Mouse (Mus musculus) embryonic stem cell, embryonic (primary cell): Measurements from ENCODE around the gene Zdhhc3.

Experiments used
- CTCF ChIA-PET, 4 experiments: fragments of 300-600 bp in 2 of 4; fragments of 350-600 bp in 2 of 4; sonication (Branson Sonifier 250); formaldehyde crosslinking; loops; one replicate each; lab custom pipeline; 2022; ENCODE audit warnings: inconsistent platforms in 2 of 4; lab: Charles Lee
- POLR2A ChIA-PET, 4 experiments: fragments of 300-600 bp in 2 of 4; fragments of 350-600 bp in 2 of 4; sonication (Branson Sonifier 250); formaldehyde crosslinking; loops; one replicate each; lab custom pipeline; 2022; ENCODE audit warnings: antibody characterized with exemption in 4 of 4, inconsistent platforms in 1 of 4; lab: Charles Lee

Zdhhc3 gene

DNA sequence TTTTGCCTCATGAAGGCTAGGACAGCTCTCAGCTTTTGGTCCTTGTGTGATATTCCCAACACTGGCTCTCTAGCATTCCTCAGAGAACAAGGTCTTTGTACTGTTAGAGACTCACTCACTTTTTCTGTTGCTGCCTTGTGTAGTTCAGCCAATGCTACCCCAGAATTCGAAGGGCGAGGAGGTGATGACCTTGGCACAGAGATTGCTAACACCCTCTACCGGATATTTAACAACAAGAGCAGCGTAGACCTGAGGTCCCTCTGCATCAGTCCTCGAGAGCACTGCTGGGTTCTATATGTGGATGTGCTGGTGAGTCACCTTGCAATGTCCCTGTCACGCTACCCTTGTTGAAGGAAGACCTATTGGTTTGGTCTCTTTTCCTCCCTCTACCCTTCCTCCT is 14.7 kb upstream of the Zdhhc3 start:
- ChIA-PET POLR2A (interaction anchor here in 2 of 4 experiments (0.8 to 4.0 kb wide), 5 partner anchors 9 to 125 kb away, joined by 3 to 20 read pairs (median 3); partner anchors contain the start of genes Exosc7 (in 2 of the 2) and Zdhhc3 (in 2 of the 2)), CTCF (no interaction called here)

DNA sequence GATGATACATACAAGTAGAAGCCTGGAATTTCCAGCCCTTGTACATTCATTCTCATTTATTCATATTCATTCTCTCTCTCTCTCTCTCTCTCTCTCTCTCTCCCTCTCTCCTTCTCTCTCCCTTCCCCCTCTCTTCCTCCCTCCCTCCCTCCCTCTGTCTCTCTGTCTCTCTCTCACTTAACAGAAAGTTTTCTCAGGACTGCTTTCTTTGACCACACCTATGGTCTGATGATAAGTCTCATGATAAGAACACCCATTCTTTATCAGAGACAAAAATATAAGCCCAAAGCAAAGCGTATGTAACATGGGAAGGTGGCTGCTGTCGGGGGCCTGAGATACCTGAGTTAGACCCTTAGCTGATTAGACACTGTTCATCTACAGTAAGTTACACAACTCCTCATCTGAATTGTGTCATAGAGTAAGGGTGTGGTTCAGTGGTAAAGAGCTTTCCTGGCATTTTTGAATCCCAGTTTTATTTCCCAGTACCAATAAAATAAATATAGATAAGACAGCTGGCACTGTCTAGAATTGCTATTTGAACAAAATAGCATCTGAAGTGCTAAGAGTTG is 11.5 kb upstream of the Zdhhc3 start:
- POLR2A ChIA-PET, result interaction anchor here in 2 of 4 experiments (0.6 to 6.0 kb wide), 4 partner anchors 10 to 80 kb away, joined by 3 to 56 read pairs (median 4); partner anchors contain the start of genes Exosc7 (in 1 of the 2) and Zdhhc3 (in 1 of the 2)
- CTCF ChIA-PET, result interaction anchor here in 2 of 4 experiments (0.7 to 1.7 kb wide), 3 partner anchors 11 to 538 kb away, joined by 3 to 8 read pairs (median 4); partner anchors contain the start of genes Exosc7 (in 1 of the 2) and Zdhhc3 (in 1 of the 2)

DNA sequence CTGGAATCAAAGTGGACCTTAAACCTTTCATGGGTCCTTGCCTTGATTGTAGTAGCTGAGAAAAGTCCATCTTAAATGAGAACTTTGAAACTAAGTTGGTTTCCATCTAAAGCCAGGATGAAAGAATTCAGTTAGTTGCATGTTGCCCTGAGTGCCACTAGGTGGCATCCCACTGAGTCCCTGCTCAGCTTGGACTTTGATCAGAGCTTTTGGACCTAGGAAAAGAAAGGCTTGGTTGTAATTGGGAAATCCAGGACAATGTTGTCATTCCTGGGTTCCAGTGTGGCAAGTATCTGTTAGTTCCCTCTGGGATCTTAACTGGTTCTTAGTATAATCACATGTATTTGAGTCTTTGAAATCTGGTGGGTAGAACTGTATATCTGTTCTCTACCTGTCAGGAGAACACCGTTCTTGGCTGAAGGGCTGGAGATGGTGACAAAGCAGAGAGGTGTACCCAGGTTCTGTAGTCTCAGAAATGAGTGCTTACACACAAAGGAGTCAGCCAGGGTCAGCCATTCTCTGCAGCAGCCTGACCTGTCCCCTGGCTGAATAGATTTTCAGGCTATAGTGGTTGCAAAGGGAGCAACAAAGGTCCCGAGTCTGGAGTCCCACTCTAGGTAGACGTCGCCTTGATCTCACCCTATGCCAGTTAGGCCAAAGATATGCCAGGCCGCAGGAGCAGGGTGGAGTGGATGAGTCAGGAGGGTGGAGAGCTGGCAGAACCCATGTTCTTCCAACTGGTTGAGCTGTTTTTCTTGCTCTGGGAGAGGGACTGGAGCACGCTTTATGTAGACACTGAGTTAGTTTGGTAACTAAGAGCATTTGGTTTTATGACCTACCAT is 10.8 kb upstream of the Zdhhc3 start:
- ChIA-PET CTCF (interaction anchor here (0.5 to 1.7 kb wide), 15 partner anchors 9 to 539 kb away, joined by 3 to 9 read pairs (median 3); partner anchors contain the start of genes Exosc7 (in 1 of the 4), Limd1 (in 1 of the 4) and Zdhhc3 (in 1 of the 4)), POLR2A (interaction anchor here in 3 of 4 experiments (0.6 to 6.0 kb wide), 7 partner anchors 9 to 406 kb away, joined by 3 to 56 read pairs (median 3); partner anchors contain the start of genes Exosc7 (in 3 of the 3), Zdhhc3 (in 3 of the 3) and Sacm1l (in 1 of the 3))

GRCm38 (mm10) chr9:123123017-123123416 is 10.0 kb upstream of the Zdhhc3 start:
- CTCF ChIA-PET, result interaction anchor here (0.6 to 1.7 kb wide), 14 partner anchors 8 to 598 kb away, joined by 3 to 9 read pairs (median 4); partner anchors contain the start of genes Exosc7 (in 1 of the 4) and Zdhhc3 (in 1 of the 4)
- POLR2A ChIA-PET, result interaction anchor here in 3 of 4 experiments (0.6 to 6.0 kb wide), 8 partner anchors 8 to 407 kb away, joined by 3 to 56 read pairs (median 3); partner anchors contain the start of genes Exosc7 (in 3 of the 3), Zdhhc3 (in 3 of the 3) and Sacm1l (in 1 of the 3)

DNA sequence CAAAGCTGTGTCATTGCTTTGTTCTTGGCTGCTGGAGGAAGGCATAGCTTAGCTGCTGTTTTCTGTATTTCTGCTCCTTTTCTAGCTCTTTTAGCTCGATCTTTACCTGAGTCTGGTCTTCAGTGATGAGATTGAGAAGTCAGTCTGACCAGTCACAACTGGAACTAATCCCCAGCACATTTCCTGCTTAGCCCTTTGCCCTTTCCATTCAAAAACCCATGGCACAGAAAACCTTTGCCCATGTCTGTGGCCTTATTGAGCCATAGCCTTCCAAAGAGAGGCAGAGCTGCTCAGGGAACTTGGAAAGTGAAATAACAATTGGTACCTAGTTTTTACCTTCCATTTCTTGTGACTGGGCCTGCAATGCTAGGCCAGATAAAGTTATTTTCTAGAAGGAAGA is 2.6 kb upstream of the Zdhhc3 start:
- ChIA-PET CTCF (interaction anchor here in 2 of 4 experiments (0.6 to 1.0 kb wide), 2 partner anchors 8 to 88 kb away, joined by 3 read pairs; no protein-coding TSS in a partner anchor), POLR2A (interaction anchor here in 3 of 4 experiments (0.6 to 4.5 kb wide), 5 partner anchors 8 to 40 kb away, joined by 3 to 69 read pairs (median 3); no protein-coding TSS in a partner anchor)

DNA sequence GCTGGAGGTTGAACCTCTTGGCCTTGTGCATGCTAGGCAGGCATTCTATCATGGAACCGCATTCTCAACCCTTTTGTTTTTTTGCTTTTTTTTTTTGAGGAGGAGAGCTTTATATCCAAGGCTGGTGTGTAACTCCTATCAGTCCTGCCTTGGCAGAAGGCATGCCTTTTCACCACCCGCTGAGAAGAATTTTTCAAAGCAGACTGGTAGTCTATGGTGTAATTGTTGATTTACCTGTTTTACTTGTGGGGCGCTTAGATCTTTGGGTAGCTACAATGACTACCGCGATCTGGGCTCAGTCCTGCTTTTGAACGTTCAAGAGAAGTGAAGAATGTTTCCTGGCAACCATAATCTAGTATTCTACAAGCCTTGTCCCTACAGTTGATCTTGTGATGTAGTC is 926 bp upstream of the Zdhhc3 start:
- ChIA-PET POLR2A (interaction anchor here (1.0 to 4.5 kb wide), 30 partner anchors 9 to 415 kb away, joined by 3 to 69 read pairs (median 7); partner anchors contain the start of genes Cdcp1 (in 1 of the 4), Lars2 (in 1 of the 4), Limd1 (in 1 of the 4) and Sacm1l (in 1 of the 4)), CTCF (interaction anchor here in 1 of 4 experiments (1.7 kb wide), 1 partner anchor 10 kb away, joined by 8 read pairs; no protein-coding TSS in a partner anchor)

GRCm38 (mm10) chr9:123111751-123112221 is 1.2 kb downstream of the Zdhhc3 start:
- ChIA-PET CTCF (interaction anchor here in 1 of 4 experiments (0.6 kb wide), 1 partner anchor 126 kb away, joined by 7 read pairs; no protein-coding TSS in a partner anchor), POLR2A (interaction anchor here in 3 of 4 experiments (1.0 to 4.5 kb wide), 15 partner anchors 10 to 393 kb away, joined by 3 to 69 read pairs (median 7); no protein-coding TSS in a partner anchor)

DNA sequence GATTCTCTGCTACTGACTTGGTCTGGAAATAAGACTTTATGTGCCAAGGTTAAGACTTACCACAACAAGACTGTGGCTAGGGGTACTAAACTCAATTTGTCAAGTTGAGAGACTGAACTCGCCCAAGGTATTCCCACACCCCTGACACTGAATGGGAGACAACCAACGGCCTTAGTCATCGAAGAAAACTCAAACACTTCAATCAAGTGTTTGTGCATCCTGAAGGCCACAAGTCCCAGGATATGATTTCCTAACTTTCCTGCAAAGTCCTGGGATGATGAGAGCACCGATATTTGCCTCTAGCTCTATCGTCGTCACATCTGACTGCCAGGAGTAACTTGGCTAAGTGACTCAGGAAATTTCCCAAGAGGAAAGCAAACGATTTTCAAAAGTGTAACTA is 3.8 kb downstream of the Zdhhc3 start:
- POLR2A ChIA-PET, result interaction anchor here in 1 of 4 experiments (0.9 to 2.9 kb wide), 2 partner anchors 12 to 89 kb away, joined by 3 to 9 read pairs; no protein-coding TSS in a partner anchor
- CTCF ChIA-PET, result no interaction called here

DNA sequence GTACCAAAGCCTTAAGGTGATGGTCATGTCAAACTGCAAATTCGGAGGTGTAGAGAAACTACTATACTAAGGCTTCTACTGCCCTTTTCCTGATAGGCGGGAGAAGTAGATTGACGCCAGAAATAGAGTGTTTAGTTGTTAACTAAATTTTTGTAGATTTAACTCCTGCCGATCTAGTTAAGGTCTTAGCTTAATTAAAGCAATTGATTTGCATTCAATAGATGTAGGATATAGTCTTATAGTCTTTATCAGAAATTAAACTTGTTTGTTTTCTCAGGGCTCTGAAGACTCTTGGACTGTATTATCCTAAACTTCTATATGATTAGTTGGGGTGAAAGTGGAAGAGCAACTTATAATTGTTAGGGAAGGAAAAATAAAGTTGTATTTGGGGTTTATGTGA is 5.8 kb downstream of the Zdhhc3 start:
- POLR2A ChIA-PET, result interaction anchor here in 1 of 4 experiments (1.3 to 2.9 kb wide), 2 partner anchors 9 to 10 kb away, joined by 3 to 9 read pairs; no protein-coding TSS in a partner anchor
- CTCF ChIA-PET, result no interaction called here

GRCm38 (mm10) chr9:123104362-123104761 is 8.6 kb downstream of the Zdhhc3 start:
- ChIA-PET CTCF (no interaction called here), POLR2A (interaction anchor here in 1 of 4 experiments (1.2 to 9.5 kb wide), 2 partner anchors 9 to 17 kb away, joined by 3 to 69 read pairs; partner anchors contain the start of genes Exosc7 and Zdhhc3)

- ChIA-PET POLR2A (interaction anchor here in 1 of 4 experiments (9.5 kb wide), 1 partner anchor 10 kb away, joined by 69 read pairs; the partner anchor contains the start of genes Exosc7 and Zdhhc3), CTCF (no interaction called here)
These were observed 9.6 kb downstream of the Zdhhc3 start for GRCm38 (mm10) chr9:123103425-123103824.

DNA sequence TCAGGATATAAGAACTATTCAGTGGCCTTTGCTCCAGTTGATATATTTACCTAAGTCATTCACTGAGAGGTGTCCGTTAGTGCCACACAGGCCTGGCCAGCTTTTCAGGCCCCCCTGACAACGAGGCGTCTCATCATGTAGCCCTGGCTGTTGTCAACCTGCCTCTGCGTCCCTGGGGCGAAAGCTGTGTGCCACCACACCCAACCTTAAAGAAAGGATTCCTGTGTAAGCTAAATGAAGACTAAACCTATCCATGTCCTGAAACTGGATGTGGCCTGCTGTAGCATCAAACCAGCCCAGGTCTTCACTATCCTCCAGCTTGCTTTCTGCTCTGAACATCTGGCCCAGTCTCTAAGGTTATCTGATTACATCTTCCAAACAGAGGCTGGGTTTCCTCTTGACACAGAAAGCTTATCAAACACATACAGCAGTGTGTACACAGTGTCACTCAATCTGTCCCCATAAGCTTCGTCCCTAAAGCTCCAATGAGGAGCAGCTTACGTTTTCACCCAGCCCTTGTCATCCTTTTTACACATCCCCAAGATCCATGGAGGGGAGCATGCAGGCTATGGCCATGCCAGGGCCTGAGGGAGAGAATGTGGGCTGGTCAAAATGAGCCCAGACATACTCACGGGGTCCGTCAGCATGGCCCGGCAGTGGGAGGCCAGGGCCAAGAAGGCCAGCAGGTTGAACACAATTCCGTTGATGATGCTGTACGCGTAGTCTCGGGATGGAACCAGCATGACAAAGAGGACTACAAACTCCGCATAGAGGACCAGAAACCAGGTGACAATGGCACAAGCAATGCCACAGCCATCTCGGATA is 13.2 kb downstream of the Zdhhc3 start:
- ChIA-PET CTCF (interaction anchor here in 1 of 4 experiments (0.9 kb wide), 1 partner anchor 262 kb away, joined by 5 read pairs; no protein-coding TSS in a partner anchor), POLR2A (interaction anchor here in 2 of 4 experiments (2.9 to 9.5 kb wide), 2 partner anchors 13 to 14 kb away, joined by 11 to 69 read pairs; partner anchors contain the start of genes Exosc7 (in 2 of the 2) and Zdhhc3 (in 2 of the 2))

GRCm38 (mm10) chr9:123090844-123091243 is 22.2 kb downstream of the Zdhhc3 start:
- POLR2A ChIA-PET, result interaction anchor here in 2 of 4 experiments (1.2 kb wide), 2 partner anchors 22 kb away, joined by 3 to 4 read pairs; partner anchors contain the start of genes Exosc7 (in 2 of the 2) and Zdhhc3 (in 2 of the 2)
- CTCF ChIA-PET, result no interaction called here

DNA sequence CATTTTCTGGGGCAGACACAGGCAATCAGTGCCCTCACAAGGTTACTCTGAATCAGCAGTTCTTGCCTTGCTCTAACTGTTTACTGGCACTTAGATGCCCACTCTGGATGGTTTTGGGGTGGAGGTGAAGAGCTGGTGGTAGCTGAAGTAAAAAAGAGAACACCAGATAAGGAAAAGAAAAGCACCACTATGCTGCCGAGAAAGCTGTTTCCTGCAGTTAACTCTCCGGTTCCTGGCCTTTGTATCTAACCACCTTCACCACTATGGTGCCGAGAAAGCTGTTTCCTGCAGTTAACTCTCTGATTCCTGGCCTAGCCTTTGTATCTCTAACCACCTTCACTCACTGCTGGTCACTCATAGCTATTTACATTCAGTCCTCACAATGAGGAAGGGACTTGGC is 25.4 kb downstream of the Zdhhc3 start:
- POLR2A ChIA-PET, result interaction anchor here in 3 of 4 experiments (0.7 to 1.4 kb wide), 3 partner anchors 12 to 68 kb away, joined by 3 to 5 read pairs (median 4); no protein-coding TSS in a partner anchor
- CTCF ChIA-PET, result no interaction called here

DNA sequence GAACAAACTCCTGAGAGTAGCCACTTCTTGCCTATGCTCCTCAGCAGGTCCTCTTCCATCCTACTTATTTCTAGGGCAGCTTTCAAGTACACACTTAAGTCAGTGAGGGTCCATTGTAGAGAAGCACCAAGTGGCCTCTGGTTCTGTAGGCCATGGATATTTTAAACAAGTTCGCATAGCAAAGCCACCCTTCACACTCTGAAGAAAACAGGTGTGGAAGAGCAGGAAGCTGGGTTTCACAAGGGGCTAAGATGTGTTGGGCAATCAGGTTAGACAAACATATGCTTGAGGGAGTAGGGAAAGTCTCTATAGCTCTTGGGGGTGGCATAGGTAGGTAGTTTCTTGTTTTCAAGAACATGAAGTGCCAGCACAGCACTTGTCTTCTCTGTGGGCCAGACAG is 27.6 kb downstream of the Zdhhc3 start:
- CTCF ChIA-PET, result no interaction called here
- POLR2A ChIA-PET, result interaction anchor here in 1 of 4 experiments (1.0 to 1.2 kb wide), 2 partner anchors 16 to 28 kb away, joined by 4 read pairs; partner anchors contain the start of genes Exosc7 and Zdhhc3

- ChIA-PET CTCF (no interaction called here), POLR2A (no interaction called here)
These were observed 32.2 kb downstream of the Zdhhc3 start for GRCm38 (mm10) chr9:123080796-123081195.
